Mouse (Mus musculus): ENCODE results near the gene Cox17.

Gene Cox17

DNA sequence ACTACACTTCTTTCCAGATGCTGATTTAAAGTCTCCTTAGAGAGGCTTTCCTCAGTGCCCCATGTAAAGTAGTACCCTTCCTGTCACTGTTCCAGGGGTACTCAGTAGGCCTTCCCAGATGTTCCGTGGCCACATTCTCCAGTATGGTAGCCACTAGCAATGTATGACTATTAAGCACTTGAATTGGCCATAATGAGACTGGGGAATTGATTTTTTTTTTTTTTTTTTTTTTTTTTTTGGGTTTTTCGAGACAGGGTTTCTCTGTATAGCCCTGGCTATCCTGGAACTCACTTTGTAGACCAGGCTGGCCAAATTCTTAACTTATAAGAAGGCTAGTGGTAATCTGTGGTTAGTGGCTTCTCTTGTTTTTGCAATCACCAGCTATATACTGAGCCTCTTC is 3.1 kb downstream of the Cox17 start:
- no peak for DNase-seq

DNA sequence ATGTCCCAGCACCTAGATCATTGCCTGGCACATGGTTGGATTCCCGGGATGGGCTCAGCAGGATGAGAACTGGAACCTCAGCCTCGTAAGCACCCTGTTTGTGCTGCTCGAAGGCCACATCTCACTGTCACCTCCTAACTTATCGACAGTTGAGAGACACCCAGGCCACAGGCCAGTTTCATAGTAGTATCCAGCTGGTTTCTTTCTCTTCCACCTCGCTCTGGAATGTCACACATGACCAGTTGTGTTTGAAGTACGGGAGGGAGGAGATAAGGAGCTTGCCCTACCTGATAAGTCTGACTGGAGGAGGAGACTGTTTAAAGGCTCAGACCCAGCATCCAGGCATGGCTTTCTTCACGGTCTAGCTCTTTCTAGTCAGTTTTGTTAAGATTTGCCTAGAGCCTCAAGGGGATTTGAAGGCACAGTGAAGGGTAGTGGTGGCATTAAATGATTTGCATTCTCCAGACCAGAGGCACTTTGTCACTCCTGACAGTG is 3.6 kb downstream of the Cox17 start:
- no peak for DNase-seq

DNA sequence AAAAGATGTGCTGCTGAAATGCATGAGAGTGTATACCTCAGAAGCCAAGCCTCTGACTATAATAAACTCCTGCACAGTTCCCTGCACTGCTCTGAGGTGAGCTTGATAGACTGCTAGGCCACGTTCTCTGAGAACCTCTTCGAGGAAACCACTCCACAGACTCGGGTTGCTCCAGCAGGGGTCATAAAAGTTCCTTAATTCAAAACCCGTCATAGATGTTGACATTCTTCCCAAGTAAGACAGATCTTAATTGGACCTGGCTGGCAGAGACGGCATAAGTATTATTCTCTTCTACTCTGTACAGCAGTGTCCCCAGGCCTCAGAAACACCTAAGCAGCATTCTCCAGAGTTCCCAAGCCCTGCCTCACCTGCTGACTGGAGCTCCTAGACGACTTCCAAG is 4.1 kb downstream of the Cox17 start:
- no peak for DNase-seq

GRCm38 (mm10) chr16:38352031-38352430 is 5.2 kb downstream of the Cox17 start:
- no peak for DNase-seq

- DNase-seq: no peak
Measured at GRCm38 (mm10) chr16:38352851-38353250, 6.1 kb downstream of the Cox17 start.

- no peak for DNase-seq
Measured at GRCm38 (mm10) chr16:38353642-38354041, 6.9 kb downstream of the Cox17 start.

- no peak for DNase-seq
Measured at GRCm38 (mm10) chr16:38354185-38354913, 7.6 kb downstream of the Cox17 start.

- DNase-seq: no peak
Measured at GRCm38 (mm10) chr16:38358256-38358812, 11.5 kb downstream of the Cox17 start.

DNA sequence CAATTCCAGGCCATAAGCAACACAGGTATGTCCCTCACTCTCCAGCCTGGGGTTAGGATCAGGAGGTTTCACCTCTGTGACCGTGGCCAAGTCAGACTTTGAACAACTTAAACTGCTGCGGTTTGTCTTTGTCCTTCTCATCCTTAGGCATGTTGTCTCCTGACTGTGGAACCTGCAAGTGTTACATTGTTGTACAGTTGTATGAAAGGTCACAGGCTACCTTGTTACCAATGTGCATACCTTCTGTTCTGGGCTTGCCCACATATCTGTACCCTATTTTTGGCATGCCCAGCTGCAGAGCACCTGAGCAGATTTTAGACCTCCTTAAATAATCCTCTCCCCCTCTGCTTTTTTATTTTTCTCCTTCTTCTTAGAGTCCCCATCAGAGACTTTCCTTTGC is 12.4 kb downstream of the Cox17 start:
- DNase-seq: no peak

DNA sequence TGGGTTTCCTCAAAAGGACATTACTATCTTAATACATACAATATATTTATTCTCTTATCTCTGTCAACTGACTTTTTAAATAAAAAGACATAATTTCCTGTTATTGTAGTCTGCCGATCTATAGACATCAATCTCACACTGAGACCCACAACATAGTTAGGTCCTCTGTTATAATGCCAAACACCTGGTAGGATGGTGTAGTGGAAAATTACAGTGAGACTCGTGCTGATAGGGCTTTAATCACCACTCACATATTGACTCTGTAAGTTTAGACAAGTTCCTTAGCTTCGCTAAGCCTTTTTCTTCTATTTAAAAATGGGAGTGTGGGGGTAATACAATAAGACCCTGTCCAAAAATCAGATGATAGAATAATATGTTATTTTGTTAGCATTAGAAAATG is 13.1 kb downstream of the Cox17 start:
- no peak for DNase-seq

DNA sequence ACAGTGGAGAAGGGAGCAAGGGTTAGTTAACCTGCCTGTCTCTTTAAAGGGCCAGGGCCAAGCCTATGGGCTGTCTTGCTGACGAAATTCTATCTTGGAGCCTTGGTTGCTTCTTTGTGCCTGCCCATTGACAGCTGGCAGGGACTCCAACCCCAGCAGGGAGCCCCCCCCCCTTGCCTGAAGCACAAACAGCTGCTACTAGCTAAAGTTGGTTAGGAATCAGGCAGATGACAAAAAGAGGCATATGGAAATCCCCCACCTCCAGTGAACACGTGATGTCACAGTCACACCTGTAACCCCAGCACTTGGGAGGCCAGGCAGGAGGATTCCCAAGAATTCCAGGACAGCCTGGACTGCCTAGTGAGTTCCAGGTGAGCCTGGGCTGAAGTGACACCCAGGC is 13.5 kb downstream of the Cox17 start:
- no peak for DNase-seq

GRCm38 (mm10) chr16:38361933-38362332 is 15.1 kb downstream of the Cox17 start, which contains the start of gene Popdc2:
Popdc2 (plus strand) TSS chr16:38362209.
- no peak for DNase-seq

- no peak for DNase-seq
Measured at GRCm38 (mm10) chr16:38362493-38363255, 15.9 kb downstream of the Cox17 start.

DNA sequence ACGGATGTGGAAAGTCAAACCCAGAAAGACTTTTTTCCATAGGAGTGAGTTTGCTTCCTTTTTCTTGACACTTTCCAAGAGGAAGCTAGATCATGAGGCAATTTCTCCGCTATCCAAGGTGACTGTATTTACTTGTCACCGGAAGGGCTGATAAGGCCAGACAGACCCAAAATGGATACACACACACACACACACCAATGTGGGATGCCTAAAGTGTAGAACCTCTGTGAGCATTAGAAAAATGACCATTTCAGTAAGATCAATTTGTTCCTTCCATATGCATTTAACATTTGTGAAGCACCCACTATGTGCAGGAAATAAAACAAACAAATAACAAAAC is 16.4 kb downstream of the Cox17 start:
- DNase-seq: no peak

- DNase-seq: no peak
Measured at GRCm38 (mm10) chr16:38363657-38364056, 16.9 kb downstream of the Cox17 start.

GRCm38 (mm10) chr16:38365390-38365789 is 18.6 kb downstream of the Cox17 start:
- peak; percentile 20 for DNase-seq

GRCm38 (mm10) chr16:38366231-38366630 is 19.4 kb downstream of the Cox17 start:
- no peak for DNase-seq

DNA sequence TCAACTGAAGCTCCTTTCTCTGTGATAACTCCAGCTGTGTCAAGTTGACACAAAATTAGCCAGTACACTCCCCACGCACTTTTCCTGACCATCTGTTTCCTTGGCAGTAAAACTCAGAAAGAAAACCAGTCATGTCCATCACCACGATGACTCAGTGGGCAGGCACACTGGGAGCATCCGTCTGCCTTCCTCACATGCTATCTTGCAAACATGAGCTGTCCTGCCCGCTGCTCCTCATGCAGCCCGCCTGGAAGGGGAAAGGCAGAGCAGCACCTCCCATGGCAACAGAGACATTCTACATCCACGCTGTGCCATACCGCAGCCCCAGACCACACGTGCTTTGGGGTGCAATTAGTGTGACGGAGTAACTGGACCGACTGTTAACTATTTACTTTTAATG is 21.5 kb downstream of the Cox17 start:
- DNase-seq: peak; percentile 69

- DNase-seq: no peak
Measured at GRCm38 (mm10) chr16:38369000-38369399, 22.2 kb downstream of the Cox17 start.

DNA sequence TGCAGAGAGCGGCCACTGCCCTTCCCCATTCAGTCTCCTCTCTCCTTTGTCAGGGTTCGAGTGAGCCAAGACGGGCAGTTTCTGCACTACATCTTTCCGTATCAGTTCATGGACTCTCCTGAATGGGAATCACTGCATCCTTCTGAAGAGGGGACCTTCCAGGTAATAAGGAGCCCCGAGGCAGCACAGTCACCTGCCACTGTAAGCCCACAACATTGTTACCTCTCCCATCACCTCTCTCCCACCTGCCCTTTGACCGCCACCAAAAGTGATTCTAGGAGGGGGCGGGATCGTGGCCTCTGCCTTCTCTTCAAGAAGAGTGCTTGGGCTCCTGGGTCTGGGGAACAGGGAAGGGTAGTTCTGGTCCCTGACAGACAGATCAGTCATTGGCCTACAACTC is 22.6 kb downstream of the Cox17 start:
- DNase-seq: no peak

- DNase-seq: no peak
Measured at GRCm38 (mm10) chr16:38369992-38370484, 23.2 kb downstream of the Cox17 start.

- no peak for DNase-seq
Measured at GRCm38 (mm10) chr16:38370633-38371374, 24.0 kb downstream of the Cox17 start.

DNA sequence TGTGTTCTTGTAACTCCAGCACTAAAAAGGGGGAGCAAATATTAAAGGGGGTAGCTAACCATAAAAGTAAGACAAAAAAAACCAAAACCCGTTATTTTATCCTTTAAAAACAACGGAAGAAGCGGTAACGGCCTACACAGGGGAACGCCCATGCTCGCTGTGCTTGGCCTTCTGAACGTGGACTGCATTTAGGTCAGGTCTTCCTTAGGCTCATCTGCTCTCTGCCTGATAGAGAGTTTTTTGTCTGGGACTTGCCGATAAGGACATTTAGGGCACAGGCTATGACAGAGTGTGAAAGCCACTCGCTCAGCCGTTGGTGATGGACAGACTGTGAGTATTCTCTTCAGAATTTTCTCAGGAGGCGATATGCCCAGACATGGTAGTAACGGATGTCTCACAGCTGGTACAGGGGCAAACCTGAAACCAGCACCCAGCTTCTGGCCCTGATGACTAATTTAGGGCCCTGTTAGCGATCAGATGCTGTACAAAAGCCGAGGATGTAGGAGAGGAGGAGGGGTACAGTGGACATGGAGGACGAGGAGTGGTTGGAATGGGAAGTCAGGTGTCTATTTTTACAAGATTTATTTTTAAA is 25.0 kb downstream of the Cox17 start:
- DNase-seq: no peak

All from right cerebral cortex, postnatal 25 days (tissue).